Mouse (Mus musculus) CH12F3 (cell line): ENCODE data around the gene Eif5b.
"Not testable (repeated sequence)": the region's sequence is repeated elsewhere in the genome, so short reads cannot be mapped to it uniquely, and the experiment has no call there.

Experiments used
- in situ Hi-C: fragments of 300-500 bp; cut with MboI; formaldehyde crosslinking; loops from 2 replicates; pipeline ENCODE4 v1.14.3; 2020; ENCODE audit warnings: low sequenced_read_pairs

Eif5b gene

GRCm38 (mm10) chr1:38001956-38002355 is 4.1 kb downstream of the Eif5b start:
- in situ Hi-C loops = no loop called here

DNA sequence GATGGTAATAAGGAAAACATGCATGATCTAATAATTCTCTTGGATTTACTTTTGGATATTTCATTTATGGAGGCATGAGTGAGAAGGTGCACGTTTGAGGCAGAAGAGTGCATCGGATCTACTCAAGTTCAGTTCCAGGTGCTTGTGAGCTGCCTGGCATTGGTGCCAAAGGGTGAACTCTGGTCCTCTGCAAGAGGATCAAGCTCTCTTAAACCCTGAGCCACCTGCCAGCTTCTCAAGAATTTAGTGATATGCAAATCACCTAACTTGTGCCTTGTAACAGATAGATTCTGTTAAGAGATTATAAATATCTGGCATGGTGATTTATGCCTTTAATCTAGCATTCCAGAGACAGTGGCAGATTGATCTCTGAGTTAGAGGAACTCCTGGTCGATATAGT is 5.2 kb downstream of the Eif5b start:
- in situ Hi-C loops = no loop called here

GRCm38 (mm10) chr1:38006741-38007140 is 8.9 kb downstream of the Eif5b start:
- in situ Hi-C loops = no loop called here

DNA sequence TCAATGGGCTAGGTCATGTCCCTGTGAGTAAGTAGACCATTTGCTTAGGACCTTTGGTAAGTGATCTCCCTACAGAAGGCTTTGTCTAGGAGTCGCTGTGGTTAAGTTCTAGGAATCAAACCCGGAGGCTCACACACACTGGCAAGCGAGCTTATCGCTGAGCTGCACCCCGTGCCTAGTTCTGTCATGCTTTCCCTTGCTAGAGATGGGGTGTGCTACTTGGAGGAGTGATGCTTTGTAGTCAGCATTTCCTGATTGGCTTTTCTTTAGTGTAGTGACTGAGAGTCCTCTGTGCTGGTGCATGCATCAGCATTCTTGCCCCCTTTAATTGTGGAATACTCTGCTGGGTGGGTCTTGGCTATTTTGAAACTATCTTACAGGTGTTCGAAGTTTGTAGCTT is 13.8 kb downstream of the Eif5b start:
- in situ Hi-C loops = no loop called here

- in situ Hi-C loops = no loop called here
Measured at GRCm38 (mm10) chr1:38012104-38012503, 14.3 kb downstream of the Eif5b start.

GRCm38 (mm10) chr1:38012509-38012908 is 14.7 kb downstream of the Eif5b start:
- in situ Hi-C loops = no loop called here

GRCm38 (mm10) chr1:38014551-38015203 is 16.9 kb downstream of the Eif5b start:
- in situ Hi-C loops = no loop called here

DNA sequence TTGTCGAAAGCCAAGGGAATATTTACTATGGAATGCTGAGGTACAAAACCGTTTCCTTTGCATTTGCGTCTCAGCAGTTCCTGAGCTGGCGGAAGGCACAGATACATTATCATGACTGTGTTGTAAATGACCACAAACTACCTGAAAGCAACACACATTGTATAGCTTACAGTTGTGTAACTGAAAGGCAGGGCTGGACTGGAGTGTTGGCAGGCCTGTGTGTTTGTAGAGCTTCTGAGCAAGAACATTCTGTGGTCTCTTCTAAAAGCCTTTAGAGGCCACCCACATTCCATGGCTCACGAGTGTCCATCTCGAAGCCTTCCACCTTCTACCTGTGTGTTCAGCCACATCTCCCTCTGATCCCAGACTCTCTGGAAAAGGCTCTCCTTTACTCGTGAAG is 29.5 kb downstream of the Eif5b start:
- in situ Hi-C loops = no loop called here

DNA sequence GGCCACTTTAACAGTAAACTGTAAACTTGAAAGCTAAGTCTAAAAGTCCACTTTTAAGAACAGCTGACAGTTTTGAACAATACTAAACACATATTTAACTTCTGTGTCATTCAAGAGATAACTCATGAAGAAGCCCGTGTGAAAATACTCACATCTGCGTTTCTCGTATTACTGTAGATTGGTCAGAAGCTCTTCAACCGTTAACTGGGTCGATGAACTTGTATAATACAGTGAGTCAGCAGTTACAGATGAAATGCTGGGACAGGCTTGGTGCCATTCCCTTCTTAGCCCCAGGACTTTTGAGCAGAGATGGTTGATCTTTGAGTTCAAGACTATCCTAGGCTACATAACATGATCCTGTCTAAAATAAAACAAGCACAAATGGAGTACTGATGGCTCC is 33.6 kb downstream of the Eif5b start:
- in situ Hi-C loops = no loop called here

- in situ Hi-C loops = no loop called here
Measured at GRCm38 (mm10) chr1:38035521-38035920, 37.7 kb downstream of the Eif5b start.

DNA sequence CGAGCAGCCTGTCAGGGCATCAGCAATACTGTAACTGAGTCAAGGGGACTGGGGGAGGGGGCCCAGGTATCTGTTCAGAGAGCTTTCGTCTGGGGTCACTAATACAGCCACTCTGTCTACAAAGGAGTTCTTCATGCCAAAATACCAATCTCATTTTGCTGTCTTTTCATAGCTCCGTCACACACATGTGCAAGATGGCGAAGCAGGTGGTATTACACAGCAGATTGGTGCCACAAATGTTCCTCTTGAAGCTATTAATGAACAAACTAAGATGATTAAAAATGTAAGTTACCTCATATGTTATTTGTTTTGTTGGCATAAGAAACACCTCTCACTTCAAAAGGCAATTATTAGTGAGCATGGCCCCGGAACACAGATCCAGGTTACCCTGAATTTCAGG is 39.6 kb downstream of the Eif5b start:
- in situ Hi-C loops = no loop called here

DNA sequence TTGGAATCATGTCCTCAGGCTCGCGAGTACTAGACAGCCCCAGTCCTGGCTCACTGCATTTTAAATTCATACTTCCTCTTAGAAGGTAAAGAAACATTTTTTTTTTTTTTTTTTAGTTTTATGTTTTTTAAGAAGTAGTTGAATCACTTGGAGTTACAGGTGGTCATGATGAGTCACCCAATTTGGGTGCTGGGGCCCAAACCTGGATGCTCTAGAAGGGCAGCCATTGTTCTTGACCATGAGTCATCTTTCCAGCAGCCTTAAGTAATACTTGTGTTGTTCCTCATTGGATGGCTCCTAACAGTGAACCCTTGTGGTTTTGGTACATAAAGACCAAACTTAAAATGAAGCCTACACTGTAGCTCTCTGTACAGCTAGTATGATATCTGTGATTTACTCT is 41.1 kb downstream of the Eif5b start:
- in situ Hi-C loops = no loop called here

DNA sequence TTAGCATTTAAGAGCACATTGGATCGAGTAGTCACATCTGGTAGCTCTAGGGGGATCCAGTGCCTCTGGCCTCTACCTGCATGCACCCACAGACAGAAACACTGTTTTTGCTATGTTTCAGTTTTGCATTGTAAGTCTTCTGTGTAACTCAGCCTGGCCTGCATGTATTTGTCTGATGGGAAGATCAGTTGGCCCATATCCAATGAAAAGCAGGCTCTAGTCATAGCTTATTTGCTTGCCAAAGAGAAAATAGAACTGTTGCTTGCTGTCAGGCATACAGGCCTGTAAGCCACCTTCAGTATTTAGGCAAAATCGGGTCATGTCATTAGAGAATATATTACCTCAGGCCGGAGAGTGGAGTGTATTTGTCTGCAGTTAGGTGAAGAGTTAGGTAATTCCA is 50.3 kb downstream of the Eif5b start:
- in situ Hi-C loops = no loop called here

DNA sequence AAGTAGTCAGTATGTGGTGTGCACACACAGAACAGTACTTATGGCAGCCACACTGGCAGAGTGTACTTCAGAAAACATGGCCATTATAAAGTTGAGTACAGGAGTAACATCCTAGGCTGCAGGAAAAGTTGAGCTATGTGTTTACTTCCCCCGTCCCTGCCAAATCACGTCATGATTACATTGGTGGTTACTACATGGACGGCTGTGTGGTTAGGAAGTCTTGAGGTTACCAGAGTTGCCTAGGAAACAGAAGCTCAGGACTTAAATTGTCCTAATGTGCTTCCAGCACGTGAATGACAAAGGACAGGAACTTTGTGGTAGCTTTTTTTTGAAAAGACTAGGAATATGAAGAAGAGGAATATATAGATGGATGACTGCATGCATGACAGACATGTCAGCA is 51.8 kb downstream of the Eif5b start:
- in situ Hi-C loops = no loop called here

- in situ Hi-C loops = no loop called here
Measured at GRCm38 (mm10) chr1:38055176-38055575, 57.4 kb downstream of the Eif5b start.

- in situ Hi-C loops = no loop called here
Measured at GRCm38 (mm10) chr1:38058417-38058816, 60.6 kb downstream of the Eif5b start.

DNA sequence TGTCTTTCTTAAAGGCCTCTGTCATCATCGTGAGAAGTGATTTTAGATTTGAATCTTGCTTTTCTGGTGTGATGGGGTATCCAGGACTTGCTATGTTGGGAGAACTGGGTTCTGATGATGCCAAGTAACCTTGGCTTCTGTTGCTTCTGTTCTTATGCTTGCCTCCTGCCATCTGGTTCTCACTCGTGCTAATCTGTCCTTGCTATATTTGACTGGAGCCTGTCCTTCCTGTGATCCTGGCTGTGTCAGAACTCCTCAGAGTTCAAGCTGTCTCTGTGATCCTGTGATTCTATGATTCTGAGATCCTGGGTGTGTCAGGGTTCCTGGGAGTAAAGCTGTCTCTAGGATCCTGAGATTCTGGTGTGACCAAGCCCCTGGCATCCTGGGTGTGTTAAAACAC is 64.3 kb downstream of the Eif5b start:
- in situ Hi-C loops = not testable (repeated sequence)

DNA sequence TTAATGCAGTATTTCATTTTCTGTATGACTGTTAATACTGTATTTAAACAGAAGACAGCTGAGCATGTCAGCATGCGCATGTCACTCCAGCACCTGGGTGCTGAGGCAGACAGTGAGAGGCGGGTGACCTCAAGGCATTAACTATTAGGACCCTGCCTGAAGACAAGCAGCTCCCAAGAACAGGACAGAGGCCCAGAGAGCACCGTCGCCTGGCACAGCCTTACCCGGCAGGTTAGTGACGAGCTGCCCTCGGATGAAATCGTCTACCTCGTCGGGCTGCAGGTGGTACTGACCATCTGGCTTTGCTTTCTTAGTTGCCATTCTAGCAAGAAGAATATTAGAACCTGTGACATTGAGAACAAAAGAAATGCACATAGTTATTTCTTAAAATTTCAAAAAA is 69.5 kb downstream of the Eif5b start:
- in situ Hi-C loops = no loop called here

DNA sequence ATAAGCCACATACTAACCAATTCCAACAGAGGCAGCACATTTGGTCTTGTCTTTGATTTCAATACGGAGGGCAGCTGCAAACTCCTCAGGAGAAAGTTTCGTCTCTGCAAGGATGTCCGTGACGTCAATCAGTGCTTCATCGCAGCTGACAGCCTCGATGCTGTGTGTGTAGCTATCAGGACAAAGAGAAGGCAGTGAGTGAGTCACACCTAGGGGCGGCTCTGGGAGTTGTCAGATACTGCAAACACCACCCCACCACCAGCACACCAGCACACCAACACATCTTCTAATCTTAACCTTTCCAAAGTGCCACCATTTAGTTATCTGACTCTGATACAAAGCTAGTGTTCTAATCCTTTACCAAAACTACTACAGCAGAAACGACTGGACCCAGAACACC is 73.5 kb downstream of the Eif5b start:
- in situ Hi-C loops = no loop called here

DNA sequence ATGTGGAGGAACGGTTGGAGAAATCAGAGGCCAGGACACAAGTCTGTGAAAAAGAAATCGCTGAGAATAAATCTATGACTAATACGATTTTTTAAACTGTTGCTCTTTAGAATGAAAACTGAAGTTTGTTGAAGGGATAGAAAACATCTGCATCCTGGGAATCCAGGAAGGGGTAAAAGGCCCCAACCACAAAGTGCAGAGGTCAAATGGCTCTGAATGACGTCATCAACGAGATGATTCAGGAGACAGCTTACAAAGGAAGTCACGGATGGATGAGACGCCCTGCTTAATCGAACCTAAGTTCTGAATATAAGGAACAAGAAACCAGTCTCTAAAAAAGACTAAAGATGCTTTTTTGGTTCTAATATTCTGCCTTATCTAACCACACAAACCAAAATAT is 83.5 kb downstream of the Eif5b start:
- in situ Hi-C loops = no loop called here

DNA sequence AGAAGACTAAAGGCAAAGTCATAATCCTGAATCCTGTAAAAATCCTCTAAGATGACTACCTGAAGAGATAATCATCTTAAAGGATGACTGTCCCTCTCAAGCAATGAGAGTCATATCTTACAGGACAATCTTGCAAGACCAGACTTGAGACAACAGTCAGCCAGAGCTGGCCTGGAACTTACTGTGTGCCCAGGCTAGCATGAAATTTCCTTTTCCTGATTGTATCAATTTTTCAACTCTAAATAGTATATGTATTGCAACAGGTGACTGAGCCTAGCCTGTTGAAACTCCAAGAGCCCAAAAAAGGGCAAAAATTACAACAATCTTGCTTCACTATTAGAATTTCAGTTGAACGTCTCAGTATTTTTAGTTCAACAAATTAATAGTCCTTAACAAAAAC is 105.4 kb downstream of the Eif5b start:
- in situ Hi-C loops = no loop called here

GRCm38 (mm10) chr1:38103813-38104212 is 106.0 kb downstream of the Eif5b start:
- in situ Hi-C loops = no loop called here
